Mouse (Mus musculus) fat pad, adult 2 months (tissue): ENCODE measurements around the gene Slc35e3.

Experiments
- DNase-seq: peaks from one replicate; pipeline ENCODE4 v3.0.0-alpha.2; 2011; ENCODE audit warnings: low read depth, low spot score; ENCODE audit errors: extremely low read depth

Slc35e3 gene

GRCm38 (mm10) chr10:117687018-117687417 lies 59.1 kb downstream of the Slc35e3 start:
- no peak for DNase-seq

- DNase-seq: no peak
These were observed 60.1 kb downstream of the Slc35e3 start for GRCm38 (mm10) chr10:117685849-117686591.

DNA sequence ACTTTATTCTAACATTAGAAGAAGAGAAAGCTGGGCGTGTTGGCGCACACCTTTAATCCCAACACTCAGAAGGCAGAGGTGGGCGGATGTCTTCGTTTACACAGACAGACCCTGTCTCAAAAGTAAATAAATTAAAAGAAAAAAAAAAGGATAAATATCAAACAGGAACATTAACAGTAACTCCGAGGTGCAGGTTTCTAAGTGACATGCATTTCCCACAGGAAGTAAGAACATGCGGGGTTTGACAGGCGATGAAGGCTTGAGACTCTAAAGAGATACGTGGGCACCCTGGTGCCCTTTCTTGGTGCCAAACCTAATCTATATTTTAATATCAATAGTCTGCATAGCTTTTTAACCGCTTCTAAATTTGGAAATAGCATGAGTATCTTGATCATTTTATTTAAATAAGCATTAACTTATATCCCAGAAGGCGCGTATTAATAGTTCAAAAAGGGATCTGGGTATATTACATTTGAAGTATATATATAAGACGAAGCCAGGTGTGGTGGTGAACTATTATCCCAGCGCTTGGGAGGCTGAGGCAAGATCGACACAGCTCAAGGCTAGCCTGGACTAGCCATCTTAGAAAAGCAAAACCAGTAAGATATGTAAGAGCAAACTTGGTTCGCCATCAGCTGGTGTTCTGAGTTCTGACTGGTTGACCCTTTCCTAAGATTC lies 60.9 kb downstream of the Slc35e3 start:
- no peak for DNase-seq

DNA sequence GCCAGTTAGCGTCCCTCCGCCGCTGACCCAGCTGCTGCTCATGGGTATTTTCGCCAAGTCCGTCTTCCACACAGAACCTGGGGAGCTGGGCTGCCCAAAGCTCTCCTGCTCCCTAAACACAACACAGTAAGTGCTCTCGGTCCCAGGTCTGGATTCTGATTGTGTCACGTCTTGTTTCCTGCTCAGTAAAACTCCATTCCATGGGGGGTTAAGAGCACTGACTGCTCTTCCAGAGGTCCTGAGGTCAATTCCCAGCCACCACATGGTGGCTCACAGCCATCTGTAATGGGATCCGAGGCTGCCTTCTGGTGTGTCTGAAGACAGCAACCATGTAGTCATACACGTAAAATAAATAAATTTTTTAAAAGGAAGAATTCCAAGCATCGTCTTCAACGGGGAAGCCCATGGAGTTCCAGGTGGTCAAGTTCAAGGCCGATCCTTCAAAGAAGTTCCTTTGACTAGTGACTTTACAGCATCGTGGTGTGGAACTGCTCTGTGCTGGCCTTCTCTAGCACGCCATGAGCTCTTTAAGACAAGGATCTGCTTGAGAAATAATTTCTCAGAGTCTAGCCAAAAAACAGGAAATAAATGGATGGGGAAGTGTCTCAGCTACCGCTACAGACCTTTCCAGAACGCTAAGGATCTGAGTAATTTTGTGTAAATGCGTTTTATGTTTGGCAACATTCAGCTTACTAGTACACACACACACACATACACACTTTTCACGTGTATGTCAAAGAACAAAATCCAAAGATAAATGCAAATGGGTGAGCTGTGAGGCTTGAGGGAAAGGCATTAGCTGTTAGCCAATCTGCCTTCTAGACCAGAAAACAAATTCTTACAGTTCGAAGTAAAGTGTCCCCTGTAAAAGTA lies 61.6 kb downstream of the Slc35e3 start:
- DNase-seq: no peak

DNA sequence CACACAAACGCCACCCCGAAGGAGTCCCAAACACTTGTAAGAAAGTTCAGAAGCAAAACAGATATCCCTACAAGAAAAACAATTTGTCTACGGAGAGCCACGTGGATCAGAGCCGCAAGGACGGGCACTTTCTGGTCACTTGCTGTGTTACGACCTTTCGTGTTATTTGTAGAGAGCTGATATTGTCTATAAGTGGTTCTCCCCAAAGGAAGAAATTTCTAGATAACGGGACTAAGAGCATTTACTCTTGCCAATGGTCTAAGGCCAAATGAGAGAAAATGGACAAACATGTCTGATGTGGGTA lies 62.5 kb downstream of the Slc35e3 start:
- DNase-seq: no peak
